Mouse (Mus musculus) MEL-GATA-1-ER (cell line): ENCODE data around the gene March11.

Source experiments
- DNase-seq: peaks from one replicate; pipeline ENCODE4 v3.0.0-alpha.2; 2012; ENCODE audit warnings: low read depth; ENCODE audit errors: extremely low read depth

The March11 gene

GRCm38 (mm10) chr15:26374232-26374631 lies 65.4 kb downstream of the March11 start:
- no peak for DNase-seq

- DNase-seq = no peak
These were observed 66.1 kb downstream of the March11 start for GRCm38 (mm10) chr15:26374946-26375345.

GRCm38 (mm10) chr15:26377355-26377754 lies 68.5 kb downstream of the March11 start:
- no peak for DNase-seq

GRCm38 (mm10) chr15:26378879-26379278 lies 70.0 kb downstream of the March11 start:
- no peak for DNase-seq

- DNase-seq = no peak
These were observed 71.0 kb downstream of the March11 start for GRCm38 (mm10) chr15:26379831-26380230.

GRCm38 (mm10) chr15:26380844-26381243 lies 72.0 kb downstream of the March11 start:
- no peak for DNase-seq

- no peak for DNase-seq
These were observed 81.2 kb downstream of the March11 start for GRCm38 (mm10) chr15:26390001-26390400.

- no peak for DNase-seq
These were observed 87.7 kb downstream of the March11 start for GRCm38 (mm10) chr15:26396556-26396955.

GRCm38 (mm10) chr15:26425284-26425683 lies 116.4 kb downstream of the March11 start:
- DNase-seq = no peak

- no peak for DNase-seq
These were observed 117.4 kb downstream of the March11 start for GRCm38 (mm10) chr15:26426231-26426630.

- DNase-seq = no peak
These were observed 121.7 kb downstream of the March11 start for GRCm38 (mm10) chr15:26430565-26430964.

- DNase-seq = no peak
These were observed 123.8 kb downstream of the March11 start for GRCm38 (mm10) chr15:26432676-26433075.

- no peak for DNase-seq
These were observed 126.9 kb downstream of the March11 start for GRCm38 (mm10) chr15:26435725-26436124.

GRCm38 (mm10) chr15:26437113-26437512 lies 128.3 kb downstream of the March11 start:
- no peak for DNase-seq
